Mouse (Mus musculus) thymus, adult 2 months (tissue): ENCODE results near the gene L1cam.

Source experiments
- CTCF ChIP-seq: fragments of 200-500 bp; IDR thresholded peaks from 2 replicates; pipeline ENCODE4 v1.5.1; 2012; ENCODE audit warnings: mild to moderate bottlenecking, control low read depth, low read length, moderate library complexity, borderline replicate concordance; ENCODE audit not compliant: control insufficient read depth, poor library complexity, insufficient read depth; ENCODE audit errors: extremely low read depth
- POLR2A ChIP-seq: fragments of 200-500 bp; IDR thresholded peaks from 2 replicates; pipeline ENCODE4 v1.6.1; 2012; ENCODE audit warnings: mild to moderate bottlenecking, low read length, control low read depth, moderate library complexity; ENCODE audit not compliant: control insufficient read depth, poor library complexity, insufficient read depth; ENCODE audit errors: extremely low read depth

DNA sequence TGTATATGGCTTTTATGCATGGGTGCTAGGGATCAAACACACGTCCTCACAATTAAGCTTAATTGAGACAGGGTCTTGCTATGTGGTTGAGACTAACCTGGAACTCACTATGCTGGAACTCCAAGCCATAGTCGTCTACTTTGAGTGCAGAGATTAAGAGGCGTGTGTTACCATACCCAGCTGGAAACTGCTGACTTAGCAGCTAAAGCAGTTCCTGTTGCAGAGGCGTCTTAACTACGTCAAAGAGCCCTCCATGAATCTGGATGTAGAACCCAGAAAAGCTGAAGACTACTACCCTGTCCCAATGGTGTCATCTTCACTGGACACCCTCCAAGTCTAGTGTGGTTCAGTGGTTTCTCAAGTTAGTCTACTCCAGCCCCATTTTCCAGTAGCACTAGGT lies 22.7 kb upstream of the L1cam start:
- TF ChIP-seq POLR2A (no peak), CTCF (no peak)
